Mouse (Mus musculus) CH12.LX (cell line): ENCODE measurements around the gene Baiap2l1.

Experiments
- BHLHE40 ChIP-seq: IDR thresholded peaks from 2 replicates; pipeline ENCODE4 v1.6.1; 2011; ENCODE audit warnings: mild to moderate bottlenecking, low read depth, low read length, improper control_type of control experiment
- CHD1 ChIP-seq: IDR thresholded peaks from 2 replicates; pipeline ENCODE4 v1.6.1; 2012; ENCODE audit warnings: low read depth, low read length, improper control_type of control experiment, inconsistent platforms
- CTCF ChIP-seq, 2 experiments: IDR thresholded peaks in 1 of 2; conservative IDR thresholded peaks in 1 of 2; 2 replicates each; pipeline ENCODE4 v1.5.1; 2011 to 2012; ENCODE audit warnings: low read depth in 2 of 2, low read length in 2 of 2, improper control_type of control experiment in 1 of 2, inconsistent platforms in 1 of 2, mild to moderate bottlenecking in 1 of 2, moderate library complexity in 1 of 2
- E2F4 ChIP-seq: IDR thresholded peaks from 2 replicates; pipeline ENCODE4 v1.6.1; 2011; ENCODE audit warnings: low read depth, low read length, improper control_type of control experiment; ENCODE audit not compliant: insufficient replicate concordance
- EP300 ChIP-seq: IDR thresholded peaks from 2 replicates; pipeline ENCODE4 v1.6.1; 2011; ENCODE audit warnings: low read length, improper control_type of control experiment
- HCFC1 ChIP-seq: IDR thresholded peaks from 2 replicates; pipeline ENCODE4 v1.6.1; 2012; ENCODE audit warnings: low read depth, mild to moderate bottlenecking, inconsistent platforms, low read length, improper control_type of control experiment
- MXI1 ChIP-seq: IDR thresholded peaks from 2 replicates; pipeline ENCODE4 v1.6.1; 2011; ENCODE audit warnings: mild to moderate bottlenecking, low read depth, low read length, improper control_type of control experiment
- POLR2A ChIP-seq: IDR thresholded peaks from 2 replicates; pipeline ENCODE4 v1.6.1; 2011; ENCODE audit warnings: low read depth, mild to moderate bottlenecking, improper control_type of control experiment, low read length
- SMC3 ChIP-seq: IDR thresholded peaks from 2 replicates; pipeline ENCODE4 v1.6.1; 2011; ENCODE audit warnings: low read depth, low read length, improper control_type of control experiment
- TBP ChIP-seq: conservative IDR thresholded peaks from 2 replicates; pipeline ENCODE4 v1.6.1; 2011; ENCODE audit warnings: low read depth, low read length, improper control_type of control experiment
- TCF12 ChIP-seq: IDR thresholded peaks from 2 replicates; pipeline ENCODE4 v1.6.1; 2014; ENCODE audit warnings: low read depth, mild to moderate bottlenecking, inconsistent platforms, low read length, improper control_type of control experiment
- ZKSCAN1 ChIP-seq: IDR thresholded peaks from 2 replicates; pipeline ENCODE4 v1.6.1; 2012; ENCODE audit warnings: low read depth, inconsistent platforms, low read length, improper control_type of control experiment, borderline replicate concordance

DNA sequence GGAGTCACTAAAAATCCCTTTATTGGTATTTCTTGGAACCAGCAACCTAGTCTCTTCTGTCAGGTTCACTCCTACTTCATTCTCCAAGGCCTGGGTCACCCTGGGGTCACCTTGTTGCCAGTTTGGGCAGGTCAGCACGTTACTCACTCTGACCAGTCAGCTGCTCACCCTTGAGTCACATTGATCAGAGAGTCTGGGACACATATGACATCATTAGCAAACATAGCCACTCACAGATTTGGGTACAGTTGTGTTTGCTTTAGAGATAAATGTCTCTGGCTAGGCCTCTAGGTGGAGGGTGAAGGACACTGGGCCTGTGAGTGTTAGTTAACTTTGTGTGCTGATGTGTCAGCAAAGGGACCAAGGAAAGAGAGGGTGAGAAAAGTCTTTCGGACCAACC is 14.3 kb upstream of the Baiap2l1 start:
- no peak for TF ChIP-seq POLR2A
- no peak for TF ChIP-seq BHLHE40
- no peak for TF ChIP-seq EP300
- no peak for TF ChIP-seq SMC3
- no peak for TF ChIP-seq CTCF (conservative IDR thresholded peaks at IDR 0.05 in 1 of 2, IDR thresholded peaks at IDR 0.05 in 1 of 2; ENCODE audit: low read depth in 2 of 2, low read length in 2 of 2)
- no peak for TF ChIP-seq MXI1
- no peak for TF ChIP-seq TCF12
- TF ChIP-seq ZKSCAN1: no peak
- no peak for TF ChIP-seq CHD1
- no peak for TF ChIP-seq HCFC1
- no peak for TF ChIP-seq E2F4
- no peak for TF ChIP-seq TBP
